Mouse (Mus musculus) thymus, adult 2 months (tissue): ENCODE data around the gene Gbf1. TPM values are rescaled to one million over a fixed set of nuclear protein-coding genes. Genes with fewer than 3 reads are reported as not detected.
"Not testable (repeated sequence)": the region's sequence is repeated elsewhere in the genome, so short reads cannot be mapped to it uniquely, and the experiment has no call there.

Source experiments
- DNase-seq: peaks from one replicate; pipeline ENCODE4 v3.0.0; 2021
- H3K27ac ChIP-seq: fragments of 200-500 bp; 2 replicates; pipeline ENCODE4 v1.5.1; 2012; ENCODE audit warnings: low read length, control low read depth; ENCODE audit not compliant: control insufficient read depth, insufficient read depth
- H3K27me3 ChIP-seq: fragments of 200-500 bp; 2 replicates; pipeline ENCODE4 v1.6.1; 2012; ENCODE audit warnings: mild to moderate bottlenecking, low read length, moderate library complexity, mixed read lengths; ENCODE audit not compliant: control insufficient read depth, insufficient read depth
- H3K36me3 ChIP-seq: fragments of 200-500 bp; 2 replicates; pipeline ENCODE4 v1.6.1; 2012; ENCODE audit warnings: mild to moderate bottlenecking, low read length, moderate library complexity; ENCODE audit not compliant: control insufficient read depth, insufficient read depth
- H3K4me1 ChIP-seq: fragments of 200-500 bp; replicated peaks from 2 replicates; pipeline ENCODE4 v1.6.1; 2012; ENCODE audit warnings: low read length; ENCODE audit not compliant: control insufficient read depth, insufficient read depth
- H3K4me3 ChIP-seq: fragments of 200-500 bp; 2 replicates; pipeline ENCODE4 v1.5.1; 2012; ENCODE audit warnings: mild to moderate bottlenecking, low read length, control low read depth, moderate library complexity; ENCODE audit not compliant: control insufficient read depth, insufficient read depth
- CTCF ChIP-seq: fragments of 200-500 bp; IDR thresholded peaks from 2 replicates; pipeline ENCODE4 v1.5.1; 2012; ENCODE audit warnings: mild to moderate bottlenecking, control low read depth, low read length, moderate library complexity, borderline replicate concordance; ENCODE audit not compliant: control insufficient read depth, poor library complexity, insufficient read depth; ENCODE audit errors: extremely low read depth
- POLR2A ChIP-seq: fragments of 200-500 bp; IDR thresholded peaks from 2 replicates; pipeline ENCODE4 v1.6.1; 2012; ENCODE audit warnings: mild to moderate bottlenecking, low read length, control low read depth, moderate library complexity; ENCODE audit not compliant: control insufficient read depth, poor library complexity, insufficient read depth; ENCODE audit errors: extremely low read depth
- WGBS: fragments of 180-500 bp; shearing (Covaris S2); methylation state at CpG from one replicate; pipeline ENCODE4 v1.1.7; 2018; 5-methylcytosine and 5-hydroxymethylcytosine counted together
- polyA plus RNA-seq: library from polyadenylated mRNA; depleted of rRNA; stranded (reverse); fragments of >200 nt; gene quantifications from 2 replicates; pipeline ENCODE4 v1.2.3, GENCODE M21; 2012

Gene Gbf1
- polyA plus RNA-seq, 1 experiment = 113 TPM

- H3K27ac ChIP-seq = no peak overlapping the region
These were observed 64.4 kb downstream of the Gbf1 start for GRCm38 (mm10) chr19:46216716-46217115.

GRCm38 (mm10) chr19:46217347-46217746, 65.0 kb downstream of the Gbf1 start:
- H3K4me1 ChIP-seq, H3K27ac ChIP-seq, H3K4me3 ChIP-seq, H3K27me3 ChIP-seq, H3K36me3 ChIP-seq, DNase-seq: not testable (repeated sequence)

More at GRCm38 (mm10) chr19:46216716-46217115, 64.4 kb downstream of the Gbf1 start:
- peaks cover 3% of the 10 kb centered on the region; the same call in 1 of the 2 replicates for H3K4me1 ChIP-seq
- no peak for DNase-seq
- TF ChIP-seq CTCF (no peak), POLR2A (no peak)
- WGBS = 96% methylated on average over 1 of the region's 1 CpGs
- H3K4me3 ChIP-seq = no peak overlapping the region
- H3K36me3 ChIP-seq = no peaks in the 10 kb centered on the region
- no peaks in the 10 kb centered on the region for H3K27me3 ChIP-seq

- no peak overlapping the region for H3K27ac ChIP-seq
- H3K4me1 ChIP-seq = no peaks in the 10 kb centered on the region
- H3K27me3 ChIP-seq = no peaks in the 10 kb centered on the region
- TF ChIP-seq CTCF = no peak
- TF ChIP-seq POLR2A = no peak
- DNase-seq = no peak
- H3K4me3 ChIP-seq = no peak overlapping the region
- WGBS = 98% methylated on average over 5 of the region's 5 CpGs
- no peaks in the 10 kb centered on the region for H3K36me3 ChIP-seq
These were observed 67.8 kb downstream of the Gbf1 start for GRCm38 (mm10) chr19:46220116-46220515.

GRCm38 (mm10) chr19:46223118-46223517, 70.8 kb downstream of the Gbf1 start:
- DNase-seq = no peak
- no peak for TF ChIP-seq CTCF
- no peak for TF ChIP-seq POLR2A
- Histone ChIP-seq H3K4me1 (no peaks in the 10 kb centered on the region), H3K27me3 (no peaks in the 10 kb centered on the region), H3K36me3 (no peaks in the 10 kb centered on the region), H3K4me3 (no peak overlapping the region), H3K27ac (no peak overlapping the region)
- 95% methylated on average over 4 of the region's 4 CpGs for WGBS

- H3K27me3 ChIP-seq = no peaks in the 10 kb centered on the region
- H3K4me3 ChIP-seq = no peak overlapping the region
- H3K4me1 ChIP-seq = no peaks in the 10 kb centered on the region
- no peak for TF ChIP-seq CTCF
- no peak for TF ChIP-seq POLR2A
- H3K27ac ChIP-seq = no peak overlapping the region
- H3K36me3 ChIP-seq = no peaks in the 10 kb centered on the region
- 95% methylated on average over 2 of the region's 2 CpGs for WGBS
- DNase-seq = no peak
These were observed 72.6 kb downstream of the Gbf1 start for GRCm38 (mm10) chr19:46224882-46225281.

GRCm38 (mm10) chr19:46225506-46225905, 73.2 kb downstream of the Gbf1 start:
- H3K4me3 ChIP-seq = no peak overlapping the region
- TF ChIP-seq POLR2A = no peak
- no peak for TF ChIP-seq CTCF
- no peaks in the 10 kb centered on the region for H3K4me1 ChIP-seq
- DNase-seq = no peak
- H3K36me3 ChIP-seq = no peaks in the 10 kb centered on the region
- WGBS = 91% methylated on average over 4 of the region's 4 CpGs
- no peak overlapping the region for H3K27ac ChIP-seq
- H3K27me3 ChIP-seq = no peaks in the 10 kb centered on the region

GRCm38 (mm10) chr19:46226295-46226694, 74.0 kb downstream of the Gbf1 start:
- no peak overlapping the region for H3K27ac ChIP-seq
- no peak overlapping the region for H3K4me3 ChIP-seq
- TF ChIP-seq POLR2A (no peak), CTCF (no peak)
- no peak for DNase-seq
- 99% methylated on average over 3 of the region's 3 CpGs for WGBS
- no peaks in the 10 kb centered on the region for H3K4me1 ChIP-seq
- no peaks in the 10 kb centered on the region for H3K36me3 ChIP-seq
- no peaks in the 10 kb centered on the region for H3K27me3 ChIP-seq
